Mouse (Mus musculus) frontal cortex, adult 2 months (tissue): ENCODE measurements around the gene Azin2. TPM values are rescaled to one million over a fixed set of nuclear protein-coding genes. Genes with fewer than 3 reads are reported as not detected.

ENCODE experiments used
- DNase-seq, 2 experiments: peaks; one replicate each; pipeline ENCODE4 v3.0.0; 2022; ENCODE audit warnings: low spot score in 1 of 2; ENCODE audit errors: extremely low spot score in 1 of 2
- polyA plus RNA-seq: library from polyadenylated mRNA; depleted of rRNA; stranded (reverse); fragments of >200 nt; gene quantifications from 2 replicates; pipeline ENCODE4 v1.2.3, GENCODE M21; 2012; rRNA removed

Gene Azin2
- polyA plus RNA-seq, 1 experiment, result 42.5 TPM

DNA sequence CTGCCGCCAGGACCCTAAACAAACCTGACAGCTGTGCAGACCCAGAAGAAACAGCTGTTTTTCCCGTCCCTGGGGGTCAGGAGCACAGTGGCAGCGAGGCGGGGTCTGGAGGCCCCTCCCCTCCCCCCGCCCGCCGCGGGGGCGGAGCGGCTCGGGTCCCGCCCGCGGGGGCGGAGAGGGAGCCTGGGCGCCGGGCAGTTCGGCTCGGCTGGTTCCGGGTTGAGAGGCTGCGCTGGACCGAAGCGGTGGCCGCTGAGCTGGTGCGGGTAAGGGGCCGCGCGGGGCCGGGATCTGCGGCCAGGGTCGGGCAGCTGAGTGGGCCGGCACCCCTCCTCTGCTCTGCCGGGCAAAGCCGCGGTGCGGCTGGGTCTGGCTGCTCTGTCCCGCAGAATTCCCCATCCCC lies 78.9 kb downstream of the Azin2 start, which contains the start of gene Trim62:
Trim62 (plus strand) TSS at position 202 of the 403 bp plus-strand sequence.
- peak in 1 of 2 experiments; percentile 57 for DNase-seq

Other genes starting within 250 kb of the Azin2 start
- gene A3galt2, start 207.1 kb downstream of the Azin2 start, polyA plus RNA-seq, result 0.90 and 1.0 TPM in 2 replicates
- gene Zfp362, start 156.4 kb downstream of the Azin2 start, polyA plus RNA-seq, result 30.0 and 32.0 TPM in 2 replicates
- 26.0 and 26.5 TPM in 2 replicates for gene Trim62, start 78.9 kb downstream of the Azin2 start, polyA plus RNA-seq
- 41.8 and 42.2 TPM in 2 replicates for gene Ak2, start 29.5 kb upstream of the Azin2 start, polyA plus RNA-seq
- gene Rnf19b, start 95.8 kb upstream of the Azin2 start, polyA plus RNA-seq, result 45.4 and 47.8 TPM in 2 replicates
- gene Tmem54, start 143.1 kb upstream of the Azin2 start, polyA plus RNA-seq, result 0.32 TPM in 1 of 2 replicates, not detected in the other
- gene Hpca, start 159.6 kb upstream of the Azin2 start, polyA plus RNA-seq, result 560 and 728 TPM in 2 replicates
- gene Fndc5, start 174.6 kb upstream of the Azin2 start, polyA plus RNA-seq, result 82.9 and 90.1 TPM in 2 replicates
- 28.0 and 31.5 TPM in 2 replicates for gene S100pbp, start 227.3 kb upstream of the Azin2 start, polyA plus RNA-seq
- 72.0 and 72.5 TPM in 2 replicates for gene Yars, start 227.3 kb upstream of the Azin2 start, polyA plus RNA-seq